In the genomic region with DNA sequence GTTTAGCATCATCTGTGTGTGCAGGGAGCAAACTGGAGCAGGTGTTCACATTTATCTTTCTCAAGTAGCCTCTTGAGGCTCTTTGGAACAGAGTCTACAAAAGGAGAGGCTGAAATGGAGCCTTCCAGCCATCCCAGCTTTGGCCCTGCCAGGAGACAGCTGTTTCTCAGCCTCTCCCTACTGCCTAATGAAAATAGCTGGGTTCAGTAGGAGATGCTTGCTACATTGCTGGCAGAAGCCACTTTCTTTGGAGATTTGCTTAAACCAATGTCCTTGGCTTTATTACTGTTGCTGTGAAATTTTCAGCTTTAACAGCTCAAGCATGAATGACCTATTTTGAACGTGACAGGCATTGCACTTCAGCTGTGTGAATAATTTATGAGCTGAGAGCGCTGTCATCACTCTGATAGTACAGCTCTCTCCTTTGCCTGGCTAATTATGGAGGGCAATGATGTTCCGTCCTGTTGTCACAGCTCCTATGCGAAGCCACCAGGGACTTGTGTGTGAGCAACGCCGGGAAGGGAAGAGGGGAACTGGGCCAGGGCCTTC, we compare ENCODE assay signal across 10 mouse cellular contexts. TPM values are rescaled to one million over a fixed set of nuclear protein-coding genes. Genes with fewer than 3 reads are reported as not detected.
DNase-seq lines count a peak whose midpoint lies in the region; ATAC-seq and TF ChIP-seq lines count a peak whose summit lies in the region.
"Had no signal": no experiment of that assay in that cellular context is flagged by ENCODE, and none has a peak within 500 bp of the region (broad histone marks: within the 10 kb centered on the region; RNA-seq: fewer than 3 reads in every experiment).

No protein-coding gene starts in this region.

- no peak overlapping the region for H3K4me2 ChIP-seq in embryonic facial prominence, embryonic 15.5 days (replicated peaks)
- no peak overlapping the region for H3K4me2 ChIP-seq in limb, embryonic 14.5 days (replicated peaks; ENCODE audit: low read depth, low read length, severe bottlenecking)

- no peak overlapping the region for H3K27ac ChIP-seq in embryonic facial prominence, embryonic 15.5 days (replicated peaks)
- peak overlapping the region; percentile 47; the same call in 1 of the 2 replicates for H3K27ac ChIP-seq in heart, embryonic 10.5 days
- H3K27ac ChIP-seq in limb, embryonic 14.5 days (replicated peaks; ENCODE audit: low read depth, low read length), result no peak overlapping the region

- no peaks in the 10 kb centered on the region for H3K36me3 ChIP-seq in embryonic facial prominence, embryonic 15.5 days
- no peaks in the 10 kb centered on the region for H3K36me3 ChIP-seq in heart, embryonic 10.5 days
- H3K36me3 ChIP-seq in limb, embryonic 14.5 days (ENCODE audit: control insufficient read depth, insufficient read depth, low read length), result no peaks in the 10 kb centered on the region
- H3K36me3 ChIP-seq: G1E had no signal

- H3K4me1 ChIP-seq in embryonic facial prominence, embryonic 15.5 days, result peaks cover 22% of the 10 kb centered on the region
- peaks cover 34% of the 10 kb centered on the region for H3K4me1 ChIP-seq in heart, embryonic 10.5 days
- H3K4me1 ChIP-seq in limb, embryonic 14.5 days (ENCODE audit: control insufficient read depth, insufficient read depth, low read length), result peaks cover 5% of the 10 kb centered on the region; the same call in 1 of the 2 replicates

- no peak overlapping the region for H3K9ac ChIP-seq in embryonic facial prominence, embryonic 15.5 days
- H3K9ac ChIP-seq in limb, embryonic 14.5 days (ENCODE audit: low read depth, low read length, severe bottlenecking), result no peak overlapping the region

- WGBS in embryonic facial prominence, embryonic 15.5 days, result 51% methylated on average over 6 of the region's 6 CpGs
- WGBS in heart, embryonic 10.5 days, result 38% methylated on average over 6 of the region's 6 CpGs
- WGBS in limb, embryonic 14.5 days, result 54% methylated on average over 6 of the region's 6 CpGs

- DNase-seq in A20 (ENCODE audit: low read depth, low spot score), result peak; percentile 57
- DNase-seq in heart, embryonic 10.5 days (ENCODE audit: low spot score), result no peak
- peak; percentile 73 for DNase-seq in limb, embryonic 14.5 days (ENCODE audit: low spot score)
- DNase-seq in right cerebral cortex, postnatal 36 days (ENCODE audit: low spot score in 2 of 2), result no peak
- no peak for DNase-seq in adrenal gland, postnatal 10 days
- DNase-seq in layer of hippocampus, postnatal 14 days (ENCODE audit: low spot score in 2 of 2), result no peak

- no peaks in the 10 kb centered on the region for H3K27me3 ChIP-seq in embryonic facial prominence, embryonic 15.5 days
- no peaks in the 10 kb centered on the region for H3K27me3 ChIP-seq in heart, embryonic 10.5 days (ENCODE audit: insufficient read depth, poor library complexity, severe bottlenecking)
- no peaks in the 10 kb centered on the region for H3K27me3 ChIP-seq in limb, embryonic 14.5 days (ENCODE audit: control insufficient read depth, insufficient read depth, low read length)

- H3K4me3 ChIP-seq in embryonic facial prominence, embryonic 15.5 days (replicated peaks), result no peak overlapping the region
- H3K4me3 ChIP-seq in heart, embryonic 10.5 days, result no peak overlapping the region
- no peak overlapping the region for H3K4me3 ChIP-seq in limb, embryonic 14.5 days (replicated peaks; ENCODE audit: low read length)

- peak; percentile 66 for ATAC-seq in embryonic facial prominence, embryonic 15.5 days (ENCODE audit: insufficient number of reproducible peaks, low FRiP score, low TSS enrichment, low read depth)
- ATAC-seq in limb, embryonic 14.5 days (ENCODE audit: low FRiP score, low read depth), result peak; percentile 81
- ATAC-seq in megakaryocyte, adult 5-6 weeks (ENCODE audit: poor library complexity, severe bottlenecking), result no peak
- ATAC-seq: intestine, postnatal 0 days had no signal

- H3K9me3 ChIP-seq in embryonic facial prominence, embryonic 15.5 days (replicated peaks), result no peaks in the 10 kb centered on the region
- no peaks in the 10 kb centered on the region for H3K9me3 ChIP-seq in heart, embryonic 10.5 days
- H3K9me3 ChIP-seq in limb, embryonic 14.5 days (ENCODE audit: control insufficient read depth, low read length), result no peaks in the 10 kb centered on the region
- H3K9me3 ChIP-seq: G1E had no signal

- TF ChIP-seq POLR2A in limb, embryonic 14.5 days (IDR thresholded peaks at IDR 0.05; ENCODE audit: borderline replicate concordance, extremely low read depth, insufficient read depth, insufficient read length), result no peak

RNA-seq across cellular contexts. Expression of gene Ripor2, which starts 47.2 kb away (rescaled TPM):
- 6.3 and 6.4 TPM in 2 replicates for polyA plus RNA-seq in embryonic facial prominence, embryonic 15.5 days (2015; fragmentation: Nextera tagmentation; extraction: Ambion mirVana)
- 5.2 and 6.8 TPM in 2 replicates for polyA plus RNA-seq in heart, embryonic 10.5 days (2016; fragmentation: Nextera tagmentation; extraction: Ambion mirVana)
- polyA plus RNA-seq in limb, embryonic 14.5 days (2012; rRNA removed), result 5.1 and 6.0 TPM in 2 replicates
- polyA plus RNA-seq in limb, embryonic 14.5 days (2014; fragmentation: Nextera tagmentation; extraction: Ambion mirVana), result 5.0 and 5.1 TPM in 2 replicates
- 87.3 and 93.1 TPM in 2 replicates for total RNA-seq in megakaryocyte, adult 5-6 weeks (2015)
- total RNA-seq in megakaryocyte, adult 5-6 weeks (2017), result 65.3 and 80.5 TPM in 2 replicates
- total RNA-seq in adrenal gland, postnatal 10 days (2021), result 10 to 100 TPM in 1 of 2 experiments, 1 to 10 TPM in 1; 7.5 to 10.9 TPM
- 10 to 100 TPM; 66.1 to 68.3 TPM for total RNA-seq in layer of hippocampus, postnatal 14 days (2021)
- polyA plus RNA-seq: G1E had no signal

Comparison
In these comparisons a context has a peak if more than half of its experiments do, and no peak if none do; other contexts are left out.
1. DNase-seq: peak in A20 (single experiment) and limb, embryonic 14.5 days (single experiment); none in heart, embryonic 10.5 days (single experiment), right cerebral cortex, postnatal 36 days (0 of 2), adrenal gland, postnatal 10 days (single experiment) and layer of hippocampus, postnatal 14 days (0 of 2).
2. RNA of gene Ripor2, which starts 47.2 kb away (total RNA-seq): 65.3 to 93.1 TPM in megakaryocyte, adult 5-6 weeks and 66.1 to 68.3 TPM in layer of hippocampus, postnatal 14 days; 7.5 to 10.9 TPM in adrenal gland, postnatal 10 days; every median in the first group is over 4 times any median in the second.